Mouse (Mus musculus) mesoderm, embryonic 11.5 days (tissue): ENCODE measurements around the gene Coq9.

Experiments used
- DNase-seq: peaks from one replicate; pipeline ENCODE4 v3.0.0-alpha.2; 2012; ENCODE audit warnings: low read depth, low spot score

The Coq9 gene

GRCm38 (mm10) chr8:94870003-94870402 is 31.9 kb downstream of the Coq9 start:
- no peak for DNase-seq

DNA sequence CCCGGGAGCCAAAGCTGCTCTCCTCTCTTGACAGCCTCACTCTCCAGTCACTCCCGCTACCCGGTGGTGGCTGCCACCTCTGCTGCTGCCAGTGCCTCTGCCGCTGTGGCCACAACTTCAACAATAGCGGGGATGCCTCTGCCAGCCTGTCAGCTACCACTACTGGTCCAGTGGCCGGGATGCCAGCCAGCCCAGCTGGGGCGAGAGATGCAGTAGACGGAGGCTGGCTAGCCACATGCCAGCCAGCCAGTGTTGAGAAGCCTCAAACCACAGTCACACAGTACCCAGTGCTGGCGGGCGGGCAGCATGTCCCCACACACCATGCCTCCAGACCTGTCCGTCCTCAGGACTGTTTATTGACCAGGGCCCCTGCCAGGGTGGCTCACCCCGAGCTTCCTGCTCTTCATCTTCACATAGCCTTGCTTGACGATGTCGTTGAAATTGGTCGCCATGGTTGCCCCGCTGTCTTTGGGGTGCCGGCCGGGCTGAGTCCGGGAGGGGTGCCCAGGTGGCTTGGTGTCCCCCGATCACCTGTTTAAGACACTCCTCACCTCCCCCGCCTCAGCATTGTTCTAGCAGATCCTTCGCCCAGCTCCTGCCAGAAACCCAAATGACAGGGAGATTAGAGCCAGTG is 32.5 kb downstream of the Coq9 start:
- no peak for DNase-seq

- DNase-seq = peak; percentile 64
Measured at GRCm38 (mm10) chr8:94871108-94871894, 33.2 kb downstream of the Coq9 start.

DNA sequence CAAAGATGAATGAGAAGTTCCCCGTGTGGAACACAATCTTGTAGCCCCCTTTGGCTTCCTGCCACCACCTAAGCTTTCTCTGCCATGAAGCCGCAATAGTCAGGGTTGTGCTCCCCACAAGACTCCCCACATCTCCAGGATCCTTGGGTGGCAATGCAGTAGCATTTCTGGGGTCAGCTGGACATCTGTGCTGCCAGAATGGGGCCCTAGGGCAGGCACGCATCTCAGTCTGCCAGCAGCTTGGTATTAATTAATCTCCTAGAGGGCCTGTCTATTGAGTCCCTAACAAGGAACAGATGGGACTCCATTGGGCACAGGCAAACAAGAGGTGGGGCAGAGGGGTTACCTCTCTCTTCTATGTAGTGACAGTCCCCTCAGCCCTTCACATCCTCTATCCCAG is 34.0 kb downstream of the Coq9 start:
- DNase-seq = no peak

GRCm38 (mm10) chr8:94872576-94872975 is 34.5 kb downstream of the Coq9 start:
- DNase-seq = no peak

- peak; percentile 78 for DNase-seq
Measured at GRCm38 (mm10) chr8:94874358-94874757, 36.2 kb downstream of the Coq9 start.

DNA sequence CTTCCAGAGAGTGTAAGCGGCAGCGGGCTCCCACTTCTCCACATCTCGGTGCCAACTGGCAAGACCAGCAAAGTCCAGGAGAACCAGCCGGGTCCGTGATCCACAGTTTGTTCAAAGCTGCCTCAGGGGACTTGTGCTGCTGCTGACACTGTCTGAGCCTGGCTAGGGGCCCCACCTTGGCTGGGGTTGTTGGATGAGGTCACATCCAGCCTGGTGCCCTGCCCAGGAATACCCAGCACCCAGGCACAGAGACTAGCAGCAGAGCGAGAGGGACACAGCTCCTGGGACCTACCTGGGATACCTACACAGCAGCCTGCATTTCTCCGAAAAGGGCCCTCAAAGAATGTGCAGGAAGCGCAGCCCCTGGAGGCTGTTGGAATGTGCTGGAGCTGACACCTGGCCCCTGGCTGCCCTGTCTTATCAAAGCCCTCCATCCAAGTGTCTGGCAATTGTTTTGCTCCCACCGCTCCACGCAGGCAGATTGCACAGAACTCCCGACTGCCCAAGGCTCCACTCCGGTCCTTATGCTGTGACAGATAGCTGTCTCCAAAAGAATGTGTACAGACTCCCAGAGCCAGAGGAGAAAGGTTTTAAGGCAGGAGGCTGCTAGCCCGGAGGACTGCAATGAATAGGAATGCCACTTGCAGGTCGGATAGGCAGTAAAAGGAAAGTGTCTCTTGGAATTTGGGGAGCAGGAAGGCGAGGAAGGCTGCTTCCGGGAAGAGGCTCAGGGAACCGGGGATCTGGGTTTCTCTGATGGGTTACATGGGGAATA is 37.2 kb downstream of the Coq9 start:
- DNase-seq = no peak

DNA sequence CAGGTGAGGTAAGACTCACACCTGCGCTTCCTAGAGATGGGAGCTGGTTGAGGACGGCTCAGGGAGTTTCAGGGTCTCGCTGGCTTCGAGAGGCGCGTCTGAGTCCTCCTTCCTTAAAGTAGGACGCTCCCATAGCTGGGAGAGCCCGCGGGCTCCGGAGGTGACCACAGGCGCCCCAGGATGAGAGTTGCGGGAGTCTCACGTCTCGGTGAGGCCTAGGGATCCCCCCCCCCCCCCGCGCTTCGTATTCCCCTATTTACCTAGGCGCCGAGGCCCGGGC is 37.7 kb downstream of the Coq9 start:
- no peak for DNase-seq

DNA sequence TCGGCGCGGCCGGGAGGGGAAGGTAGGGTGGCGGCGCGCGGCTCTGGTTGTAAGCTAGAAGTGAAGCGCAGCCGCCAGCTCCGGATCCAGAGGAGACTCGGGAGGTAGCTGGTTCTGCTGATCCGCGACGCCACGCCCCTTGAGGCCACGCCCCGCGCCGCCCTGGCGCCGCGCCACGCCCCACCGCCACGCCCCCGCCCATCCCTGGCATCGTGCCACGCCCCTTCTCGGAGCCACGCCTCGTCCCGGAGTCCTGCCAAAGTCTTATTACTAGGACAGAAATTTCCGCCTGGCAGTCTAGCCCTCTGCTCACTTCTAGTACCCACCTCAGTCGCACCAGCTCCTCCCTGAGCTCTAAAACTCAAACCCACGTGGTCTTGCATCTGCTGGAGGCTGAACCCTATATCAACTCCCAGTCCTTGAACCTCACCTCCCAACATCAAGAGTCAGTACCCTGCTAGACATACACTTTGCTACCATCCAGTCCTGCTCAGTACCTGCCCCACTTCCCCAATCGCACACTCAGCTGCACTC is 38.1 kb downstream of the Coq9 start, which contains the start of gene Dok4:
Gene Dok4, minus strand, starts transcription at position 134 of the 534 bp plus-strand sequence.
- peak; percentile 84 for DNase-seq

DNA sequence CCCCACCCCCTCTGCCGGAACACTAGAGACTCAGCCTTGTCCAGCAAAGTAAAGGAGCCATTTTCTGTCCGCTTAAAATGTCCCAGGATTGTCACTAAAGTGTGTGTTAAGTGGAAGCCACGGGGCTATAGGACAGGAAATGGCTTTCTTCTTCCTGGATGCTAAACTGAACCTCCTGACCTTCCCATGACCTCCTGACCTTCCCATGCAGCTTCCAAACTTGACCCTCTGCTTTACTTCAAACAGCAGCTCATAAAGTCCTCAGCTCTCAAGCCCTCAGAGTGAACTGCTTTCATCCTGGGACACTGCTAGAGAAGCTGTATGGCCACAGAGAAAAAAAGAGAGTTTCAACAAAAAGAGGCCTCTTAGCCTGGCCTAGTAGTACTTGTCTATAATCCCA is 38.7 kb downstream of the Coq9 start:
- DNase-seq = no peak

GRCm38 (mm10) chr8:94880742-94881141 is 42.6 kb downstream of the Coq9 start:
- DNase-seq = no peak

DNA sequence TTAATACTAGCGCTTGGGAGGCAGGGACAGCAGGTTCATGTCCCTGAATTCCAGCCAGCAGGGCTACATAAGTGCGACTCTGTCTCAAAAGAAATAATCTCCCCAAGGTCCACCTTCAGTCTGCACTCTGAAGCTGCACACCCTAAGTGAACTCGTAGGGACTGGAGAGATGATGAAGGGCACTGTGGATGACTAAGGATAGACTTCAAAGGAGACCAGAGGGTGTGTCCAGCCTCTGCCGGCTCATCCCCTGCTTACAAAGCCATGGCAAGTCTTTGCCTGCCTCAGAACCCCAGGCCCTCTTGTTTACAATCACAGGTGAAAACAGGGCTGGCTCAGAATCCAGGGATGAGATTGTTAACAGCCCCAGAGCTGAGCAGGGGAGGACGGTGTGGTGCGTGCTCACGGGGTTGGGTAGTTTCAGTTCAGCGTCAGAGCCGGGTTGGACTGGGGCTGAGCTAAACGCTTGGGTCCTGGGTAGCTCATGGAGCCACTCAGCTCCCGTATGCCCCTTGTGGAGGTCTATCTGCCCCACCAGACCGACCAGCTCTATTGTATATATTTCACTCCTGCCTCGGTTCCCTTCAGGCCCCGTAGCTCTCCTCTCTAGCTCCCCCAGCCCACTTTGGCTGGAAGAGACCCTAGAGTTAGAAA is 50.4 kb downstream of the Coq9 start:
- DNase-seq = no peak

DNA sequence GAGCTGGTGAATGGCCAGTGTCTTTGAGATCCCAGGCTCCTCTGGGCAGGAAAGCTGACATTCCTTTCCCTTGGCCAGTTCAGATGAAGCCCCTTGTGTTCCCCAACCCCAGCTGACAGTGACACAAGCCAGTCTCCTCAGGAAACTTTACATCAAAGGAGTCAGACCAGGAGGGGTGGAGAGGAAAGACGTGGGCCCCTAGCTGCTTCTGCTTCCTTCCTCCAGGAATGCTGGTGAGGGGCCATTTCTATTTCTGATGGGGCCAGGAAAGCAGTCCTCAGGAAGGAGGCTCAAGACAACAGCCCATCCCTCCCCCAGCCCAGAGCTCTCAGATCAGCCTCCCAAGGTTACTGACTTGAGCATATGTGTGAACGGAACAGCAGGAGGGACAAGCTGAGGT is 54.8 kb downstream of the Coq9 start:
- DNase-seq = no peak

GRCm38 (mm10) chr8:94899262-94899661 is 61.1 kb downstream of the Coq9 start:
- no peak for DNase-seq

DNA sequence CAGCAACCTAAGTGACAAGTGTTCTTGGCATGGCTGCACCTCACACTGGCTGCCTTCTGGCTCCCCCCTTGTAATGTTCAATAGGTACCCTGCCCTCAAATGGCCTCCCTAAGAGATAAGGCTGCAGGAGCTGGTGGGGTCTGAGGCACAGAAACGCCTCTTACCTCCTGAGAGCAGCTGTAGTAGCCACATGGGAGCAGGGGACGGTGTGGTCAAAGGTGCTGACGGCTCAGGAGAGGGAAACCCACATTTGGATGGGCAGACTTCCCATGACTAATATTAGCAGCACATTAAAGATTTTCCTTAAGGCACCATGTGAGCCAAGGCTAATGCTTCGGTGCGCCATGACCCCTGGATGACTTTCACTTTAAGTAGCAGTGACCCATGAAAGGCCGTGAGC is 62.5 kb downstream of the Coq9 start:
- DNase-seq = no peak

- no peak for DNase-seq
Measured at GRCm38 (mm10) chr8:94901031-94901430, 62.9 kb downstream of the Coq9 start.

DNA sequence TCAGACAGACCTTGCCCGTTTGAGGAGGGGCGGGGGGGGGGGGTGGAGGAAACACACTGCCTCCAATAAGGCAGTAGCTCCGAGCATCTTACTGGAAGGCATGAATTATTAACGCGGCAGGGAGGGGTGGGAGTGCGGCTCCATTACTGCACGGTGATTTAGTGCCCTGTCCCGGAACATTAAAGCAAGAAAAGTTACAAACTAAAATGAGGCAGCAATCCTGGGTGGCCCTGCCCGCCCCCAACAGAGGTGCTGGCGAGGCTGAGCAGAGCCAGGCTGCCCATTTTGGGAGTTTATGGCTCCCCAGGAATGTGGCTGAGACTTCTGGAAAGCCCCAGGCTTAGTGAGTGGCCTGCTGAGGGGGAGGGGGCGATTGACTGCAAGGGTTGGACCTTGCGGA is 65.6 kb downstream of the Coq9 start:
- DNase-seq = peak; percentile 71
